ENCODE assay signal across 2 mouse cellular contexts in the genomic region with DNA sequence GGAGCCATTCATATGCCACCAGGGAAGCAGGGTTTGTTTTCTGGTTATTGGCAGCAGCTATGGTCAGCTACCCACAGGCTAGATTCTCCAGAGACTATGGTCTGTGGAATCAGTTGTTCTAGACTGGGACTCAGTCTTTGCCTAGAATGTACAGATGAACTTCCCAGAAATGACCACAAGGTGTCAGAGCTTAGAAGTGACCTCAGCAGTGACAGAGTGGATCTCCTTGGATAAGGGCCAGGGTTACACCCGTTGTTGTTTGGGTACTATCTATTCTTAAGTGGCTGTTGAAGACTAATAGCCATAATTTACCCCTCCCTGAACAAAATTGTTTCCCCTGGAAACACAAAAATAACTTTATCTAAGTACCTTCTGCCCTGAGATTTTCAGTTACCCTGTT.
TF ChIP-seq lines count a peak whose summit lies in the region.

No protein-coding gene starts in this region.

TF ChIP-seq in C2C12, 6 proteins besides CTCF, POLR2A, EP300 and RAD21 (continued from another document):
- TF ChIP-seq MYOG (IDR thresholded peaks at IDR 0.05; ENCODE audit: control insufficient read depth, extremely low read depth, insufficient read length): no peak
- no peak for TF ChIP-seq MAX (IDR thresholded peaks at IDR 0.05)
TF ChIP-seq in C2C12: peak in this region for 0.

TF ChIP-seq in MEL, 35 proteins besides CTCF, POLR2A, EP300 and RAD21 (continued from another document):
- TF ChIP-seq CHD1 (IDR thresholded peaks at IDR 0.05; ENCODE audit: low read depth, low read length) (no peak), MYC (IDR thresholded peaks at IDR 0.05; ENCODE audit: low read depth, low read length) (no peak), BHLHE40 (IDR thresholded peaks at IDR 0.05; ENCODE audit: borderline replicate concordance, low read depth, low read length) (no peak), MYB (IDR thresholded peaks at IDR 0.05; ENCODE audit: low read depth, low read length) (no peak)
